9 mouse cellular contexts compared by ENCODE assay signal in genomic region chr2:105678880-105679321, GRCm38 (mm10). TPM values are rescaled to one million over a fixed set of nuclear protein-coding genes. Genes with fewer than 3 reads are reported as not detected.
DNase-seq lines count a peak whose midpoint lies in the region; ATAC-seq and TF ChIP-seq lines count a peak whose summit lies in the region.
"Had no signal": no experiment of that assay in that cellular context is flagged by ENCODE, and none has a peak within 500 bp of the region (broad histone marks: within the 10 kb centered on the region; RNA-seq: fewer than 3 reads in every experiment).

No protein-coding gene starts in this region.

- no peaks in the 10 kb centered on the region for H3K9me3 ChIP-seq in embryonic facial prominence, embryonic 14.5 days (ENCODE audit: control insufficient read depth, low read length)
- H3K9me3 ChIP-seq in hindbrain, embryonic 16.5 days (ENCODE audit: control insufficient read depth, low read length): no peaks in the 10 kb centered on the region
- no peaks in the 10 kb centered on the region for H3K9me3 ChIP-seq in neural tube, embryonic 15.5 days (replicated peaks)

- no peak for DNase-seq in layer of hippocampus, adult 2 months (ENCODE audit: low spot score in 2 of 2)
- no peak for DNase-seq in layer of hippocampus, postnatal 36 days
- no peak for DNase-seq in embryonic facial prominence, embryonic 14.5 days (ENCODE audit: low spot score)
- no peak for DNase-seq in gastrocnemius, postnatal 4 days (ENCODE audit: low spot score in 2 of 2)
- DNase-seq: lung, adult 18-20 months had no signal

- WGBS in embryonic facial prominence, embryonic 14.5 days: 3% methylated on average over 7 of the region's 7 CpGs
- WGBS in hindbrain, embryonic 16.5 days: 8% methylated on average over 7 of the region's 7 CpGs
- 8% methylated on average over 7 of the region's 7 CpGs for WGBS in neural tube, embryonic 15.5 days

- peak overlapping the region; percentile 5; the same call in 1 of the 2 replicates for H3K4me2 ChIP-seq in embryonic facial prominence, embryonic 14.5 days (ENCODE audit: low read depth, low read length)
- H3K4me2 ChIP-seq in hindbrain, embryonic 16.5 days (ENCODE audit: low read length): peak overlapping the region; percentile 54
- peak overlapping the region; percentile 33 for H3K4me2 ChIP-seq in neural tube, embryonic 15.5 days

- ATAC-seq in embryonic facial prominence, embryonic 14.5 days (ENCODE audit: low read depth): no peak
- no peak for ATAC-seq in hindbrain, embryonic 16.5 days
- no peak for ATAC-seq in neural tube, embryonic 15.5 days (ENCODE audit: low FRiP score)
- ATAC-seq in inflammation-experienced regulatory T-cells, adult 6 months: no peak
- ATAC-seq in granulocyte monocyte progenitor cell, adult 5-6 weeks (replicated peaks; ENCODE audit: poor library complexity, severe bottlenecking): no peak

- no peak for TF ChIP-seq CTCF in layer of hippocampus, adult 2 months (conservative IDR thresholded peaks at IDR 0.05)

- 0 out of 2 replicates have a peak, but pooled peaks cover 4% of the 10 kb centered on the region for H3K4me1 ChIP-seq in embryonic facial prominence, embryonic 14.5 days (ENCODE audit: control insufficient read depth, insufficient read depth, low read length)
- H3K4me1 ChIP-seq in hindbrain, embryonic 16.5 days (ENCODE audit: control insufficient read depth, insufficient read depth, low read depth, low read length): peaks cover 9% of the 10 kb centered on the region
- H3K4me1 ChIP-seq in neural tube, embryonic 15.5 days: peaks cover 40% of the 10 kb centered on the region

- no peak overlapping the region for H3K9ac ChIP-seq in embryonic facial prominence, embryonic 14.5 days (ENCODE audit: low read depth, low read length)
- peak overlapping the region; percentile 51 for H3K9ac ChIP-seq in hindbrain, embryonic 16.5 days (ENCODE audit: low read depth, low read length)
- no peak overlapping the region for H3K9ac ChIP-seq in neural tube, embryonic 15.5 days (replicated peaks)

- H3K36me3 ChIP-seq in embryonic facial prominence, embryonic 14.5 days (ENCODE audit: control insufficient read depth, insufficient read depth, low read length): no peaks in the 10 kb centered on the region
- no peaks in the 10 kb centered on the region for H3K36me3 ChIP-seq in hindbrain, embryonic 16.5 days (ENCODE audit: control insufficient read depth, insufficient read depth, low read length)
- H3K36me3 ChIP-seq in neural tube, embryonic 15.5 days: no peaks in the 10 kb centered on the region

- no peak overlapping the region; the same call in 1 of the 2 replicates for H3K4me3 ChIP-seq in layer of hippocampus, adult 2 months
- H3K4me3 ChIP-seq in embryonic facial prominence, embryonic 14.5 days (ENCODE audit: low read depth, low read length): peak overlapping the region; percentile 4; the same call in 1 of the 2 replicates
- H3K4me3 ChIP-seq in hindbrain, embryonic 16.5 days (ENCODE audit: low read length): peak overlapping the region; percentile 30
- peak overlapping the region; percentile 10; the same call in 1 of the 2 replicates for H3K4me3 ChIP-seq in neural tube, embryonic 15.5 days (replicated peaks)

- H3K27me3 ChIP-seq in embryonic facial prominence, embryonic 14.5 days (replicated peaks; ENCODE audit: control insufficient read depth, insufficient read depth, low read length): peaks cover 99% of the 10 kb centered on the region
- peaks cover 20% of the 10 kb centered on the region for H3K27me3 ChIP-seq in hindbrain, embryonic 16.5 days (replicated peaks; ENCODE audit: control insufficient read depth, insufficient read depth, low read length)
- H3K27me3 ChIP-seq in neural tube, embryonic 15.5 days (replicated peaks): peaks cover 70% of the 10 kb centered on the region

- H3K27ac ChIP-seq in layer of hippocampus, adult 2 months: peak overlapping the region; percentile 72; the same call in 1 of the 2 replicates
- no peak overlapping the region for H3K27ac ChIP-seq in embryonic facial prominence, embryonic 14.5 days (replicated peaks; ENCODE audit: low read depth, low read length)
- H3K27ac ChIP-seq in hindbrain, embryonic 16.5 days (ENCODE audit: low read depth, low read length): peak overlapping the region; percentile 36; the same call in 1 of the 2 replicates
- H3K27ac ChIP-seq in neural tube, embryonic 15.5 days (replicated peaks): no peak overlapping the region

RNA-seq across cellular contexts. Expression of gene Pax6, which starts 10.2 kb away (rescaled TPM):
- 10 to 100 TPM; 10.5 to 13.5 TPM for total RNA-seq in layer of hippocampus, adult 2 months (2021)
- total RNA-seq in layer of hippocampus, postnatal 36 days (2021): 1 to 10 TPM; 8.9 to 9.4 TPM
- 1.8 and 2.6 TPM in 2 replicates for polyA plus RNA-seq in embryonic facial prominence, embryonic 14.5 days (2014; fragmentation: Nextera tagmentation; extraction: Ambion mirVana)
- polyA plus RNA-seq in hindbrain, embryonic 16.5 days (2015; fragmentation: Nextera tagmentation; extraction: Ambion mirVana): 40.7 and 43.8 TPM in 2 replicates
- polyA plus RNA-seq in neural tube, embryonic 15.5 days (2015; fragmentation: Nextera tagmentation; extraction: Ambion mirVana): 9.4 and 11.4 TPM in 2 replicates
- polyA plus RNA-seq in inflammation-experienced regulatory T-cells, adult 6 months (2017; shearing (Covaris generic)): under 1 TPM in 2 of 3 experiments, not detected in 1; 0.20 to 0.67 TPM
- total RNA-seq in gastrocnemius, postnatal 4 days (2021): not detected
- not detected in 2 replicates for total RNA-seq in granulocyte monocyte progenitor cell, adult 5-6 weeks (2014; fragmentation: Nextera tagmentation)
- 0.10 TPM in 1 of 2 replicates, not detected in the other for total RNA-seq in granulocyte monocyte progenitor cell, adult 5-6 weeks (2017)

Comparison
In these comparisons a context has a peak if more than half of its experiments do, and no peak if none do; other contexts are left out.
1. H3K27ac ChIP-seq: peak in layer of hippocampus, adult 2 months (single experiment) and hindbrain, embryonic 16.5 days (single experiment); none in embryonic facial prominence, embryonic 14.5 days (single experiment) and neural tube, embryonic 15.5 days (single experiment).
2. RNA of gene Pax6, which starts 10.2 kb away (total RNA-seq): 10.5 to 13.5 TPM in layer of hippocampus, adult 2 months and 8.9 to 9.4 TPM in layer of hippocampus, postnatal 36 days; not detected in gastrocnemius, postnatal 4 days and 0.10 TPM in granulocyte monocyte progenitor cell, adult 5-6 weeks; every median in the first group is over 4 times any median in the second.
3. Peak in every context shown above with its lines, with median percentiles within 50 percentile points of each other: H3K4me2 ChIP-seq.